Mouse (Mus musculus): Measurements from ENCODE around the gene Slco1c1.
"Not testable (repeated sequence)": the region's sequence is repeated elsewhere in the genome, so short reads cannot be mapped to it uniquely, and the experiment has no call there.

Slco1c1 gene

DNA sequence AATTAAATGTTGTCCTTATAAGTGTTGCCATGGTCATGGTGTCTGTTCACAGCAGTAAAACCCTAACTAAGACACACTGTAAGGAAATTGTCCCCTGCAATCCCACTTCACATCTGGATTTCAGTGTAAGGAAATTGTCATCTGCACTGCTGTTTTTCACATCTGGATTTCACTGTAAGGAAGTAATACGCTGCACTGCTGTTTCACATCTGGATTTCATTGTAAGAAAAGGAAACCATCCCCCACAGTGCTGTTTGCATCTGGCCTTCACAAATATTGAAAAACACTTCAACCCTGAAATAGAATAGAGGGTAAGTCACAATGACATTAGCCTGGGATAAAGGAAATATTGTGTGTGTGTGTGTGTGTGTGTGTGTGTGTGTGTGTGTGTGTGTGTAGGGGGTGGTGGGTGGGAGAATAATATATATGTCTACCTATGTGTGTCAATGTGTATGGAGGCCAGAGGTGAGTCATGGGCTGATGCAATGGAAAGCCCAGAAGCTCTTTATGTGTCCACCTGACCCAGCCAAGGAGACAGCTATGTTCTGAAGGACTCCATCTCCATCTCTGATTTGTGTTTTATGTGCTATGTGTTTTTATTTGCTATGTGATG, 60.7 kb downstream of the Slco1c1 start:
- no peak for DNase-seq (ENCODE audit: low spot score in 2 of 2)

DNA sequence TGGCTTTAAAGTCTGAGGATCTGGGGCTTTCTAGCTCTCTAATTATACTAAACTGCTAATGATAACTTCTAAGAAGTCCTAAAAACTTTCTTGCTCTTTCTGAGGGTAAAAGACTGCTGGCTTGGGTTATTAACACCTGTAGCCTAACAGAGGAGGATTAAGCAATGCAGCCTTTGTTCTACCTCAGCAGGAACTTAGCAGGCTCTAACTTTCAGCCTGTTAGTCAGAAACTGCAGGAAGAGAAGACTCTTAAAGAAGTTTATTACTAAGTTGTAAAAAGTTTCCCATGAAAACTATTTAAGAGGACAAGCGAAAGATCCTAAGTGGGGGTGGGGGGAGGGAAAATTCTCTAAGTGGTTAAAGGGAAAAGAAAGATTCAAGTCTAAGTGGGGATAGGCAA, 65.8 kb downstream of the Slco1c1 start:
- no peak for DNase-seq (ENCODE audit: low spot score in 2 of 2)

DNA sequence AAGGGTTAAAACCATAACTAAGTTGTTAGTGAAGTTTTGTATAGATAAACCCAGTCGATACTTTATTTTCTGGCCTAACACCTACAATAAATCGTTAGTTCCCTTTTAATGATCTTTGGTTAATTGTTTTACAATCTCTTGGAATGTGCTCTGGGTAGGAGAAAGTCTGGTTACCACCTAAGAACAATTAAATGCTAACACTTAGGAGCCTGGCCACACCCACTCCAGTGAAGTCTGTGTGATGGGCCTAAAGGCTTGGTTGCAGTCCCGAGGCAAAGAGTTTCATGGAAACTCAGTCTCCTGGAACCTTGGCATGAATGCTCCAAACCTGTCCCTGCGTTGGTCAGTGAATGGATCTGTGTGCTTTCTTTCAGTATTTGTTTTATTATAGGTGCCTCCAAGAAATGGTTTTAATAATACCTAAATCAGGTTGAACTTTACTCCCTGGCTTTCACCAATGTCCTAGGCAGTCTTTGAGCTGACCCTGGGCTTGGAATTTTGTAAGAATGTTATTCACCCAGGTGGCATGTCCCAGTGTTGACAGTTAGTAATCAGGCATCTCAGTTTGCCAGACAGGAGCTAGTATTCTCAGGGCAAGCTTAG, 66.5 kb downstream of the Slco1c1 start:
- not testable (repeated sequence) for DNase-seq (ENCODE audit: low spot score in 2 of 2)

DNA sequence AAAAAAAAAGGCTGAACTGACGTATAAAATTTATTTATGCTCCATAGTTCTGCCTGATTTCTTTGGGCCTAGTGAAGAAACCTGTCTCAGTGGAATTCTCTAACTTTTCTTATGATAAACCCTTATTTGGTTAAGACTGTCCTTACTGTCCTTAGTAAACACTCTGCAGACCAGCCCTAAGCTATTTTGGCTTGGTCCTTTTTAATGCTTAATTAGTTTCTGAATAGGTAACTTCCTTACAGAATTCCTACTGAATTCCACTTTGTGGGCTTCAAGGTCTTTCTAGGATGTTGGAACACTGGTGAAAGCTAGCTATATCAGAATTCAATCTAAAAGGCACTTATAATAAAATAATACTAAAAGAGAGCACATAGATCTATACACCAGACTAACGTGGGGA, 71.9 kb downstream of the Slco1c1 start:
- DNase-seq (ENCODE audit: low spot score in 2 of 2) = no peak

DNA sequence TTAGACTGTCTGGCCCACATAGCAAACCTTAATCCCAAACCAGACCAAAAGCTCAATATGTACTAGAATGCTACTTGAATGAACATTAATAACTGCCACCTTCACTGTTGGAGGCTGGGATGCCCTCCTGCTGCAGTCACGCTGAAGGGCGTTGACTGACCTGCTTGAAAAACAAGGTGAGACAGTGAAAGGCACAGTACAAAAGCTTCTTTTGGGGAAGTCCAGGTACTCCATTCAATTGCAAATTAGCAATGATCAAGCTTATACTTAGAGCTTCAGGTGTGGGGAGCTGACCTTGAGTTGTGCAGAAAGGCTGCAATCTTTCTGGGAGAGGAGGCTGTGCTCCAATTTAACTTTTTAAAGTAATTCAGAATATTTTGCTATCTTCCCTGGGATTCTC, 72.9 kb downstream of the Slco1c1 start:
- no peak for DNase-seq (ENCODE audit: low spot score in 2 of 2)

DNA sequence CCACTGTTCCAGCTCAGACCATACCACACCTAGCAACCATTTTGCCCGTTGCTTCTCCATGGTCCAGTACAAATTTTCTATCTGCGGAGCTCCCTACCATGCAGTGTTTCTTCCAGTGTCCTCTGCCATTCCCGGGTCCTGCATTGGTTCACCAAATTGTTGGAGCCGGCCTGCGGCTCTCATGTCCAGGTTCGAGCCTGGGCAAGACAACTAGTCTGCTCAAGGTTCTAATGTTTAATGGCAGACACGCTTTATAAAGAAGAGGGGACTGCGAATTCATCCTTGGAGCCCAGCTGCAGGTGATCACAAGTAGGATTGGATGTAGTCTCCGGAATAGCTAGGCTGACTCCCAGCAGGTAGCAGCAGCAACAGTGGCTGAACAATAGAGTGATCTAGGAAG, 76.8 kb downstream of the Slco1c1 start:
- DNase-seq (ENCODE audit: low spot score in 2 of 2) = no peak

DNA sequence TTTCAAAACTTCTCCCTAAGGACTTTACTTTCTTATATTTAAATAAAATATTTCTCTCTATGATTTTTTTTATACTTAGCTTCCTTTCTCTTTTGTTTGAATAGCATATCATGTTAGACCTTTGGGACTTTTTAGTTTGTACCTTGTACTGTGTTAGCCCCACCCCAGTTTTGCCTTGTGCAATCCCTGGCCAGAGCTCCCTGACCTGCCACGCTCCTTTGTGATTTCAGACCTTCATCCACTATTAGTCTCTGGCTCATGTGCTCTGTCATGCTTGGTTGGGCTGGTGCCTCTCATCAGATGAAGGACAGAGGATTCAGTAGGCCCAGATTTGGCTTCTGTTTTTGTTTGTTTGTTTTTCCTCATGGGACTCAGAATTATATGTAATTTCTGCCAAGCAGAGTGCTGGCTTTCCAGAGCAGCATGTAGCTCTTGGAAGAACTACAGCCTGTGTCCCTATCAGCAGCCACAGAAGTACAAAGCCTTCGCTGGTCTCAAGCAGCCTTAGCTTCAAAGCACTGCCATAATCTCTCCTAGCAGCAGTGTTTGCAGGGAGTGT, 86.6 kb downstream of the Slco1c1 start:
- DNase-seq (ENCODE audit: low spot score in 2 of 2) = no peak

DNA sequence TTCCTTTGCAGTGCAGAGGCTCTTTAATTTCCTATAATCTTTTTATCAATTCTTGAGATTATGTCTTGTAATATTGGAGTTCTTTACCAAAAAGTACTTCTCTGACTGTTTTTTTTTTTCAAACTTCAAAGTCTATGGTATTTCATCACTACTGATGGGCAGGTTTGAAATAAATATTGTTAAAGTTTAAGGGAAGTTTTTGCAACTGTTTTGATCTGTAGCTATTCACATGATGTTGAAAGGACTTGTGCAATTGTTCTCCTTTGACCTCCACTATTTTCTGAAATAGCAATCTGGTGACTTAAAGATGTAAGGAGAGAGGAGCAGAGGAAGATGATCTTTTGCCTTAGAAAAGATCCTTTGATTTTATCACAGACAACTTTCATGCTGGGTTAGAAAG, 89.8 kb downstream of the Slco1c1 start:
- no peak for DNase-seq (ENCODE audit: low spot score in 2 of 2)

DNA sequence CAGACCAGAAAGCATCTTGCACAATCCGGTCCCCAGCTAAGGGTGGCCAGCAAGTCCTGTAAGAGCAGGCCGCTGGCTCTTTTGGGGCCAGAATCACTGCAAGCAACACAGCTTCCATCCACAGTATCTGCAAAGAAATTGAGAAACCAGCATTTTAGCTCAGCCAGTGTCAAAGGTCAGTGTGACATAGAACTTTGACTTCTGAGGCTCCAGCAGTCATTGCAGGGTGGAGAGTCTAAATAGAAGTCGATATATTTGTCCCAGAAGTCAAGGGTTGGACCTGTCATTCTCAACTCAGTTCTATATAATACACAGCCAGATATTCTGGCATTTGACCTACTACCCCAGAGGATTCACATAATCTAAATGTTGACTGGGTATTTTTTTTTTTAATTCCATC, 91.2 kb downstream of the Slco1c1 start:
- DNase-seq (ENCODE audit: low spot score in 2 of 2) = no peak

Measured in right cerebral cortex, postnatal 10 days (tissue).